Mouse (Mus musculus) midbrain, postnatal 0 days (tissue): ENCODE results near the gene Epha8. TPM values are rescaled to one million over a fixed set of nuclear protein-coding genes. Genes with fewer than 3 reads are reported as not detected.

ENCODE experiments used
- ATAC-seq: fragments of 200-750 bp; cut with Nextera tagmentation; 2 replicates; pipeline ENCODE4 v1.8.0; 2017; ENCODE audit warnings: moderate number of reproducible peaks, mild to moderate bottlenecking, moderate TSS enrichment, moderate library complexity; ENCODE audit not compliant: low FRiP score
- DNase-seq: peaks from one replicate; pipeline ENCODE4 v3.0.0-alpha.2; 2015; ENCODE audit warnings: low spot score
- H3K27ac ChIP-seq: fragments of 300-500 bp; sonication (generic); 2 replicates; pipeline ENCODE4 v1.5.1; 2014; ENCODE audit warnings: low read depth, mild to moderate bottlenecking, low read length, mixed read lengths
- H3K27me3 ChIP-seq: fragments of 300-500 bp; sonication (generic); 2 replicates; pipeline ENCODE4 v1.6.1; 2014; ENCODE audit warnings: low read length, control low read depth, mixed read lengths; ENCODE audit not compliant: insufficient read depth
- H3K36me3 ChIP-seq: fragments of 300-500 bp; sonication (generic); 2 replicates; pipeline ENCODE4 v1.6.1; 2014; ENCODE audit warnings: low read length, control low read depth, mixed read lengths; ENCODE audit not compliant: insufficient read depth
- H3K4me1 ChIP-seq: fragments of 300-500 bp; sonication (generic); 2 replicates; pipeline ENCODE4 v1.6.1; 2014; ENCODE audit warnings: mild to moderate bottlenecking, control low read depth, antibody characterized with exemption, low read length, mixed read lengths; ENCODE audit not compliant: insufficient read depth
- H3K4me2 ChIP-seq: fragments of 300-500 bp; sonication (generic); 2 replicates; pipeline ENCODE4 v1.6.1; 2014; ENCODE audit warnings: low read depth, mild to moderate bottlenecking, low read length, mixed read lengths; ENCODE audit not compliant: poor library complexity, severe bottlenecking
- H3K4me3 ChIP-seq: fragments of 300-500 bp; sonication (generic); 2 replicates; pipeline ENCODE4 v1.5.1; 2014; ENCODE audit warnings: low read depth, mild to moderate bottlenecking, low read length, moderate library complexity
- H3K9ac ChIP-seq: fragments of 300-500 bp; sonication (generic); replicated peaks from 2 replicates; pipeline ENCODE4 v1.6.1; 2014; ENCODE audit warnings: mild to moderate bottlenecking, low read length, moderate library complexity, mixed read lengths; ENCODE audit not compliant: poor library complexity, severe bottlenecking
- H3K9me3 ChIP-seq: fragments of 300-500 bp; sonication (generic); 2 replicates; pipeline ENCODE4 v1.6.1; 2016; ENCODE audit warnings: low read length, control low read depth
- CTCF ChIP-seq: IDR thresholded peaks from 2 replicates; pipeline ENCODE4 v1.5.1; 2016; ENCODE audit warnings: antibody characterized with exemption, mild to moderate bottlenecking
- WGBS: fragments of 180-500 bp; shearing (Covaris S2); extraction: QIAGEN DNeasy Blood & Tissue Kit; methylation state at CpG from one replicate; pipeline ENCODE4 v1.1.7; 2014; 5-methylcytosine and 5-hydroxymethylcytosine counted together
- polyA plus RNA-seq: library from polyadenylated mRNA; unstranded; fragments of >200 nt; fragmentation: Nextera tagmentation; extraction: Ambion mirVana; gene quantifications from 2 replicates; pipeline ENCODE4 v1.2.1, GENCODE M21; 2015
- total RNA-seq: library from RNA; depleted of rRNA; stranded (reverse); fragments of >200 nt; gene quantifications from 2 replicates; pipeline ENCODE4 v1.2.3, GENCODE M21; 2014

Epha8 gene
- total and polyA plus RNA-seq, 2 experiments from 2014 or later = 17.3 to 51.1 TPM

DNA sequence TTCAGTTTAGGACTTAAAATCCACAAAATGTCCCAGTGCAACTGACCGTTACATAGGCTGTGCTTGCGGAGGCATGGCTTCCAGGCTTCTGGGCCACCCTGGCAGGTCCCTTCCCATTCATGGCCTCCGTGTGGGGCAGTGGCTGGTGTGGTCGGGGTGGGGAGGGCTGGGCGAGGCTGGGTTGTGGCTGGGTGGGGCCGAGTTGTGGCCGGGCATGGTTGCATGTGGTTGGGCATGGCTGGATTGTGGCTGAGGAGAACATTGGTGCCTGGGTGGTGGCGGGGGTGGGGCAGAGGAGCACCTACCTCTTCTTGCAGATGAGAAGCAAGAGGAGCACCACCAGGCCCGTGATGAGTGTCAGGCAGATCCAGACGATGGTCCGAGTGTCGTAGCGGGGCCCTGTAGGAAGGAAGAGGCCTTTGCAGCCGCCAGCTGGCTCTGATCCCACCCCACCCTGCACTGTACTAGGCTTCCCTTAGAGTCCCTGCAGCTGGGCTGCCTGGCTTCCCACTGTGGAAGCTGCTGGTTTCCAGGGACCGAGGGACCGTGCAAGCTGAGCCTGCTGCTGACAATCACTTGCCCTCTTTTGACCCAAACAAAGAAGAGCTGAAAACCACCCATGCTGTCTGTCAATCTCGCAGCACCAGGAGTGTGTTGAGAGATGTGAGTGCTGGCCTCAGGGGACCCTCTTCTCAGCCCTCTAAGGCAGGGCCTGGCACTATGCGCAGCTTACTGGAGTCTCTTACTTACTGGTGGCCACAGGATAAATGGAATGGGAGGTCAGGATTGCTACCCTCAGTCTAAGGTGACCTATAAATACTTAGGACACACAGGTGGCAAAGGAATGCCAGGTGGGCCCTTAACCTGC, 21.6 kb downstream of the Epha8 start:
- no peak overlapping the region for H3K4me2 ChIP-seq
- WGBS = 43% methylated on average over 18 of the region's 18 CpGs
- no peak for ATAC-seq
- H3K27me3 ChIP-seq = peaks cover 3% of the 10 kb centered on the region
- H3K27ac ChIP-seq = no peak overlapping the region
- no peak overlapping the region for H3K9ac ChIP-seq
- H3K4me1 ChIP-seq = no peaks in the 10 kb centered on the region
- no peak for DNase-seq
- no peak overlapping the region for H3K4me3 ChIP-seq
- H3K9me3 ChIP-seq = no peaks in the 10 kb centered on the region
- peaks cover 34% of the 10 kb centered on the region for H3K36me3 ChIP-seq
- no peak for TF ChIP-seq CTCF

GRCm38 (mm10) chr4:136930474-136930873, 26.1 kb downstream of the Epha8 start:
- ATAC-seq = no peak
- H3K36me3 ChIP-seq = peaks cover 17% of the 10 kb centered on the region
- DNase-seq = no peak
- no peaks in the 10 kb centered on the region for H3K4me1 ChIP-seq
- no peak overlapping the region for H3K27ac ChIP-seq
- no peaks in the 10 kb centered on the region for H3K9me3 ChIP-seq
- peaks cover 4% of the 10 kb centered on the region for H3K27me3 ChIP-seq
- no peak overlapping the region for H3K9ac ChIP-seq
- no peak for TF ChIP-seq CTCF
- H3K4me3 ChIP-seq = no peak overlapping the region
- no peak overlapping the region for H3K4me2 ChIP-seq
- WGBS = 91% methylated on average over 8 of the region's 8 CpGs

GRCm38 (mm10) chr4:136928928-136929327, 27.7 kb downstream of the Epha8 start:
- Histone ChIP-seq H3K27ac (no peak overlapping the region), H3K4me2 (no peak overlapping the region), H3K9me3 (no peaks in the 10 kb centered on the region), H3K4me1 (no peaks in the 10 kb centered on the region), H3K9ac (no peak overlapping the region), H3K27me3 (peaks cover 4% of the 10 kb centered on the region), H3K36me3 (peaks cover 11% of the 10 kb centered on the region; the same call in 1 of the 2 replicates), H3K4me3 (no peak overlapping the region)
- peak; percentile 72 for TF ChIP-seq CTCF
- ATAC-seq = no peak
- 12% methylated on average over 5 of the region's 5 CpGs for WGBS
- peak; percentile 49 for DNase-seq

DNA sequence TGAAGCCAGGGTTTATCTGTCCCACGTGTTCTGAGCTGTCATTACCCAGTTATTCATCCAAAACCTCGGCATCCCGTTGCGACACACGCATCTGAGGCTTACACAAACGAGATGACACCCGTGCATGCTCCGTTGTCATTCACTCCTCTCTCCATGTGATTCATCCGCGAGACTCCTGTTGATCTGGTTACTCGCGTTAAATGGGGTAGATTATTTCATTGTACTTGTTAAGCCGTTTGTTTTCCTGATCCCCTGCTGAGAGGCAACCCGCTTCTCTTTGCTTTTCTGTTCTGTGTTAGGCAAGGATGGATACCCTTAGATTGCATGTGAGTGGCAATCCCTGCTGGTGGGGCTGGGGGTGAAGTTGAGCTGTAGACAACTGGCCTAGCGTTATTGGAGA, 30.8 kb downstream of the Epha8 start:
- Histone ChIP-seq H3K27me3 (peaks cover 4% of the 10 kb centered on the region), H3K9ac (no peak overlapping the region), H3K9me3 (no peaks in the 10 kb centered on the region), H3K27ac (no peak overlapping the region), H3K4me2 (no peak overlapping the region), H3K4me3 (no peak overlapping the region), H3K4me1 (no peaks in the 10 kb centered on the region), H3K36me3 (no peaks in the 10 kb centered on the region; the same call in 1 of the 2 replicates)
- no peak for TF ChIP-seq CTCF
- 7% methylated on average over 15 of the region's 15 CpGs for WGBS
- no peak for ATAC-seq
- peak; percentile 55 for DNase-seq

DNA sequence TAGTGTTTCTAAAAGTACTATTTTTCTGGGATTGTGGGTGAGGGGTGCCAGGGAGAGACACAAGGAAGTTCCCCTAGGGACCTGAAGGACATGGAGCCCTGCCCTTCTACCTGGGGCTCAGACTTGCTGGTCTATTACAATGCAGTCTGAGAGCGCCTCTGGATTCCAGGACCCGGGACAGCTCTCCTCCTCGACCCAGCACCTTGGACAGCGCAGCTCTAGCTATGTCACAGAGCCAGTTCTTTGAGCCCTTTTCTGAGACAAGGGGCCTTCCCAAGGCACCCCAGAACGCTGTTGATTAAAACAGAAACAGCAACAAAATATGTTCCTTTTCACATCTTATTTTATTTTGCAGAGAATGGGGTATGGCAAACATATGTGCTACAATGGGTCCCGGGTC, 32.1 kb downstream of the Epha8 start:
- no peaks in the 10 kb centered on the region for H3K4me1 ChIP-seq
- no peak overlapping the region for H3K4me3 ChIP-seq
- peaks cover 4% of the 10 kb centered on the region for H3K27me3 ChIP-seq
- no peak overlapping the region for H3K4me2 ChIP-seq
- no peak overlapping the region for H3K27ac ChIP-seq
- ATAC-seq (no peak), DNase-seq (no peak)
- H3K9me3 ChIP-seq = no peaks in the 10 kb centered on the region
- H3K9ac ChIP-seq = no peak overlapping the region
- H3K36me3 ChIP-seq = no peaks in the 10 kb centered on the region
- 27% methylated on average over 6 of the region's 6 CpGs for WGBS
- no peak for TF ChIP-seq CTCF

DNA sequence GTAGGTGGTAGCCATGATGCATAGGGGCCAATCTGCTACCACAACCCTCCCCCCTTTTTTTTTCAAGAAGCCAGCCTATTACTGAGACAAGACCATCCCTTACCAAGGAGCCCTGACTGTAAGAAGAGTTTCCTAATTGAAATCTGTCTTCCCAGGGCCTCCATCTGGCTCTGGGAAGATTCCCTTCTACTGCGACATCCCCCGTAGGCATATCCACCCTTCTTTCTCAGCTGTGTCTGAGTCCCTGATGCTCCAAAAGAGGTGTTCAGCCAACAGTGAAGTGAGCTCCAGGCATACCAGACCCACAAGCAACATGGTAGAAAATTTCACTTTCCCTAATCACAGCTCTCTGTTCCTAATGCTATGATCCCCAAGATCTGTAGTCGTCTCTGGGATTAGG, 37.1 kb downstream of the Epha8 start:
- peaks cover 9% of the 10 kb centered on the region; the same call in 1 of the 2 replicates for H3K4me1 ChIP-seq
- H3K27me3 ChIP-seq = no peaks in the 10 kb centered on the region
- 83% methylated on average over 3 of the region's 3 CpGs for WGBS
- TF ChIP-seq CTCF = no peak
- DNase-seq = no peak
- no peaks in the 10 kb centered on the region for H3K36me3 ChIP-seq
- H3K27ac ChIP-seq = no peak overlapping the region
- no peak overlapping the region for H3K4me3 ChIP-seq
- no peak overlapping the region for H3K4me2 ChIP-seq
- no peak for ATAC-seq
- H3K9me3 ChIP-seq = no peaks in the 10 kb centered on the region
- H3K9ac ChIP-seq = no peak overlapping the region
